Mouse (Mus musculus): ENCODE measurements around the gene Cdkl2.
A peak's percentile ranks its signal among the peaks of the same experiment; 100 is the strongest.

Cdkl2 gene

DNA sequence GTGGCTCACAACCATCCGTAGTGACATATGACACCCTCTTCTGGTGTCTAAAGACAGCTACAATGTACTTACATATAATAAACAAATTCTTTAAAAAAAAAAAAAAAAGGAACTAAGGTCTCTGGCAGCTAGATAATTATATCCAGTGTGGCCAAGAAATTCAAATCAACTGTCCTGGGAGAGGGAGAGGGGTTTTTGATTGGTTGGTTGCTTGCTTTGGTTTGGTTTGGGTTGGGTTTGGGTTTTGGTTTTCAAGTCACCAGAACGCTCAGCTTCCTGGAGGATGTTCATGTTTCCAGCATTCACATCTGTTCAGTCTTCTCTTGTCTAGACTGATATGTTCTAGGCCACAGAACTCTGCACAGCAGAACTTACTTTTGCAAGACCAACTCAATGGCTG is 50.6 kb downstream of the Cdkl2 start:
- no peak for DNase-seq (ENCODE audit: extremely low spot score)

DNA sequence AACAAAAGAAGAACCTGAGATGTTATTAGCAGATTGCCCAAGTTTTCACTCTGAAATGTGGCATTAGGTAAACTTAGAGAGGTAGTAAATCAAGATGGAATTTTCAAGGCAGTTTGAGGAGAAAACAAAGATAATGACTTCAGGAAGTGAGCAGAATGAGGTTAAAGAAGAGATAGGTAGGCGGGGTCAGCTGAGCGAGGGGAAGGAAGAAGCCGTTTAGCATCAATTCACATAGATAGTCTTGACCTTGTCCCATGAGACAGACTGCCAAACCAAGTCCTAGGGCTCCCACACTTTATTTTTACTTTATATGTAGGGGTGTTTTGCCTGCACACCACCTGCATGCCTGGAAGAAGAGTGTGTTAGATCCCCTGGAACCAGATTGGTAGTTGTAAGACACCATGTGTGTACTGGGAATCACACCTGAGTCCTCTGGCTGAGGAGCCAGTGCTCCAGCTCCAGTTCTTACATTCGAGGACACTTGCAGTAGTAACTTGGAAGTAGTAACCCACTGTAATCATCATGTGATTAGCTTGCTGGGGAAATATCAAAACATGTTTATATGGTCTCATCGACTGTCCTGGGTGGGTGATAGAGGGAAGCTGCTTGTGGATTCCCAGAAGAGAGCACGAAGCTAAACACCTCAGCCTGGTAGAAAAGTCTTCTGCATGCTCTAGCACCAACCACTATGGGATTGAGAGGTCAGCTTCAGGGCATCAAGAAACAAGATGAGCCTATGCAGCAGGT is 52.3 kb downstream of the Cdkl2 start:
- no peak for DNase-seq (ENCODE audit: extremely low spot score)

DNA sequence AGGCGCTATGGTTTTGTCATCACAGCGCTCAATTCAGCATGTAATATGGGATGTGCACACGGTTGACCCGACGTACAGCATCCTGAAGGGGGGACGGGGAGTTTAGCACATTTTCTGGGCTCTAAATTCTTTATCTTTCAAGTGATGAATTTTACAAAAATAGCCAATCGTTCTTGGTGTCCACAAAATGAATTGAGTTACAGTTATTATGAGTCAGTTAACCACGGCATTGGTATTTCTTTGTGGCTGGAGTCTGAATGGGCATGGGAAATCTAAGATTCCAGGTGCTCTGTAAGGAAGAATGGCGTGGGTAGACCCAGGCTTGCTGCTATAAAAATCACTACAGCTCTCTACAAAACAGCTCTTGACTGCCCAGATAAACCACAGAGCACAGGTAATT is 54.4 kb downstream of the Cdkl2 start:
- no peak for DNase-seq (ENCODE audit: extremely low spot score)

DNA sequence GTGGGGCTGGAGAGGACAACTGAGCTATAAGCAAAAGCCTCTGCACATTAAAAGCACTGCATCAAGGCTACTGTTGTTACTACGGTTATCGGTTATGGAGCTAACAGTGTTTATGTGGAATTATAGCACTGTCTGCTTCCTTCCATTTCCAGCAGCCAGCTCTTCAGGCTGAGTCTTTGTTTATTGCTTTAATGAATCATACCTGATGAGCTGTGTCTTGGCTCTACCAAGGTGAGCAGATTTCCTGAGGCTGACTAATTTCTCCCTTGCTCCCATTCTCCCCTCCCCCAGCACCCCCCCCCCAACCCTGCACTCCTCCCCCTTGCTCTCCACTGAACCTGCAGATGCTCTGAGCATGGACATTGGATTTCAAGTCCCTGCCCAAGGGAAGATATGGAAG is 55.9 kb downstream of the Cdkl2 start:
- DNase-seq (ENCODE audit: extremely low spot score) = no peak

DNA sequence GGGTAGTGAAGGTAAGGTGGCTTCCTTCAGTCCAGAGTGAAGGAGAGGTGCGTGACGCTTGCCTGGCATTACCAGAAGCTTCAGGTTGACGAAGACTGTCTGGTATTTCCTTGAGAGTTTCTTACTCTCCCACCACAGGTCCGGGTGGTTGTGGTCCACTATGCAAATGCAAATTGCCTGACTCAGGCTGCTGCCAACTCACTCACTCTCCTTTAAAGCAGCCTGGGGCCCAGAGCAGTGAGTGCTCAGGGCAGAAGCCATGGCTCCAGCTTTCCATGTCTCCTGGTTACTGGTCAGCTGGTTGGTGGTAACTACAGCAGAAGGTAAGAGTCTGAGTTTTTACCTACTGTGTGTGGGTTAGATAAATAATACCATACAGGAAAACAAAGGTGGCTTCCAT is 56.4 kb downstream of the Cdkl2 start, which contains the start of gene Odaph:
Gene Odaph, plus strand, starts transcription at position 240 of the 400 bp plus-strand sequence.
- no peak for DNase-seq (ENCODE audit: extremely low spot score)

DNA sequence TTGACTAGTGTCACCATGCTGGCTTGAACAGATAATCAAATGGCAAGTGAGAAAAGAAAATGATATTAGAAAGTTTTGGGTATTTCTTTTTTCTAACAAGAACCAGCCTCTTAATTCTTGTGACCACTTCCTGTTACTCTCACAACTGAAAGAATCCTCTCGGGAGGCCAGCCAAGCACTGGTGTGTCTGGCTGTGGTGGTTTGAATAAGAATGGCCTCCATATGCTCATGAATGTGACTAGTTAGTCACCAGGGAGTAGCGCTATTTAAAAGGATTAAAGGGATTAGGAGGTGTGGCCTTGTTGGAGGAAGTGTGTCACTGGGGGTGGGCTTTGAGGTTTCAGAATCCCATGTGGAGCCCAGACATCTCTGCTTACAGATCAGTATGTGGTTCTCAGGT is 58.0 kb downstream of the Cdkl2 start:
- DNase-seq (ENCODE audit: extremely low spot score) = no peak

DNA sequence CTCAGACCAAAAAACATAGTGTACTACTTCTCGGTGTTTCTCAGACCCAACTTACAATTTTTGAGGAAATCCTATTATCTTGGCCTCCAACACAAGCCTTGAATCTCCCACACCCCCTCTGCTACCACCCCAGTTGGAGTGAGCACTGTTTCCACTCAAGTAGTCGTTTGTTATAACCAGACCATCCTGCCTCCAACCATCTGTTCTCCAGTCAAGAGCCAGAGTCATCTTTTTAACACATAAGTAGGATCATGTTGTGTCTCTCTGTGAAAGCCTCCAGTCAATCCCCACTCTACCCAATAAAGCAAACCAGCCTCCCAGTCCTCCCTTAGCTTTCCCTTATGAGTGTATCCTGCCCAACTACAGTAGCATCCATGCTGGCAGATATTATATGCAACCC is 60.2 kb downstream of the Cdkl2 start:
- no peak for DNase-seq (ENCODE audit: extremely low spot score)

DNA sequence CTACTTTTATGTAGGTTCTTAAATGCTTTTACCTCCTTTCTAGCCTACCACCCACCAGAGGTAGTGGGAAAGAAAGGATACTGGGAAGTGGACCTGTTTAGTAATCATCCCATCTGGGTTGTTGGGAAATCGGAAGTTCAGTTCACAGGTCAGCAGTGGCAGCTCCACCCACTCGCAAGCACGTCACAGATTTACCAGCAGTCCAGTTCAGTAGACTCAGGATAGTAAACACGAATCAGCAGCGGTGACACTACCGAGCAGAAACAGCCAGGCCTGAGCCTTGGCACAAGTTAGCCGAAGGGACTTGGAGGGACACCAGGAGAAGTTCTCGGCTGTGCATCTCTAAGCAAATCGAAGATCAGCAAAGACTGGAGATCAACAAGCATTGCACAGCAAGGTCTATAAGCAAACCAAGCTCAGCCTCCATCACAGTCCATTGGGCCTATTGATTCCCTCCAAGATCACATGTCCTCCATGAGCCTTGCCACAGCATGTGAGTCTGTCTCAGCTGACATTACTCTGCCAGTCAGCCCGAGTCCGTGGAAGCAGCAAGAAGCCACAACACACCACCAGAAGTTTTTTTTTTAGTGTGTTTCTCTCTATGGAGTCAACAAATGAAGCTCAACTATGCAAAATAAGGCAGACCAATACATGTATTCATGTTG is 62.4 kb downstream of the Cdkl2 start:
- DNase-seq (ENCODE audit: extremely low spot score) = no peak

DNA sequence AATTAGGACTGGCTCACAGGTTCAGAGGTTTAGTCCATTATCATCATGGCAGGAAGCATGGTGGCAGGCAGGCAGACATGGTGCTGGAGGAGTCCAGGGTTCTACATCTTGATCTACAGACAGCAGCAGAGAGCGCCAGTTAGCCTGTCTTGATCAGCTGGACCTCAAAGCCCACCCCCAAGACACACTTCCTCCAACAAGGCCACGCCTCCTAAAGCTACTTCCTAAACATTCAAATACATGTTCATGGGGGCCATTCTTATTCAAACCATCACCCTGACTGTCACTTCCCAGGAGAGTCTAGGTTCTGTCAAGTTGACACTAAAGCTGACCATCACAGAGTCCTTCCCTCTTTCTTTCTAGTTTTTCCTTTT is 66.3 kb downstream of the Cdkl2 start:
- DNase-seq (ENCODE audit: extremely low spot score) = no peak

DNA sequence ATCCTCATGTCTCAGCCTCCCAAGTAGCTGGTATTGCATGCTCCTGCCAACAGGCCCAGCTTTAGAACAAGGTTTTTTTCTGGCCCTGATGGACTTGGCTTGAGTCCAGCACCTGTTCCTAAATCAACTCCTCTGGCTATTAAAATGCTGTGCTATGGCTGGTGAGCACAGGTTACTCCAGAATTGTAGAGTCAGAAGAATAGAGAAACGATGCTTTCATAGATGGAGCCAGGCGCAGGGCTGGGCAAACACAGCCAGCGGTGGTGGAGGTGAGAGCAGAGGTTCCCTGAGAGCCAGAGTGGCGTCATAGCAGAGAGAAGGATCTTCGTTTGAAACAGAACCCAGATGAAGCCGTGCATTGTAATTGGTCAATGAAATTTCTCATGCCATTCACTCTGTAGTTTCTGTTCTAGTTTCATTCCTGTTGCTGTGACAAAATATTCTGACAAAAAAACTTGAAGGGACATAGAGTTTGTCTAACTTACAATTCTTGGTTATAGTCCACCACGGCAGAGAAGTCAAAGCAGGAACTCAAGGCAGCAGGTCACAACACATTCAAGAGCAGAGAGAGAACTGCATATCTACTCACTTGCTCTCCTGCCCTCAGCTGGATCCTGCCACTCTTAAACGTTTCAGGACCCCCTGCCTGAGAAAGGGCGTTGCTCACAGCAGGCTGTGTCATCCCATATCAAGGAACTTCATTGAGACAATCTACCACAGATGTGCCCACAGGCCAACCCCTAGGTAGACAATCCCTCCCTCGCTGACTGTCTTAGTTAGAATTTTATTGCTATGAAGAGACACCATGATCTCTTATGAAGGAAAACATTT is 66.9 kb downstream of the Cdkl2 start:
- no peak for DNase-seq (ENCODE audit: extremely low spot score)

DNA sequence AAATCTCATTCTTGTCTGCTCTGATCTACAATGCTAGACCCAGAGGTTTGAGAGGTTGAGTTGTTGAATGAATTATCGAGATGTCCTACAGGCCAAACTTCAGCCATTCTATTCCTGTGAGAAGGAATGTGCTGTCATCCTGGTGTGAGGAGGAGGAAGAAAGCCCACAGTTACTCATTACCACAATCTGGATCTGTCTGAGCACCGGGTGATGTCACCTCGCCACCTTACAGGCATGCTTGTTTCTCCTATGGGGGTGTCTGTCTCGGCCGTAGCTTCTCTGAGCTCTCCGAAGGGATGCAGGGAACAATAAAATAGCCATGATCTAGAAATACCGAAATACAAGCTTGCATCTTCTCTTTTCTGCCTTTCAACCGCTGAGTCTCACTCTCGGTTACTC is 67.9 kb downstream of the Cdkl2 start:
- DNase-seq (ENCODE audit: extremely low spot score) = no peak

DNA sequence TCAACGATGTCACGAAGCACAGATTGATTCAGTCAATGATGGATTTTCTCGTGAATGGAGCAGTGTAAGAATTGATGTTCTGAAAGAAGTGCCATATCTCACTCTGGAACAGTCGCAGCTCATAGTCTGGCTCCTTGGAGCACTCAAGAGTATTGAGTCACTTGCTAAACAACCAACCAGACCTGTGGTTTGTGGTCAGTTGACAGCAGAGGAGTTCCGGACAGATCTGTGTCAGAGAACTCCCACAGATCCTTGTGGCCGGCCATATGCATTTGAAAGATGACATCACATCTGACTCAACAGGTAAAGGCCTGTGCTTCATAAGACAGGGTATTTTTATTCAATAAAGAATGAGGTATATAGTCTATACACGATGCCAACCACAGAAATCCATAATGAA is 69.7 kb downstream of the Cdkl2 start:
- DNase-seq (ENCODE audit: extremely low spot score) = no peak

DNA sequence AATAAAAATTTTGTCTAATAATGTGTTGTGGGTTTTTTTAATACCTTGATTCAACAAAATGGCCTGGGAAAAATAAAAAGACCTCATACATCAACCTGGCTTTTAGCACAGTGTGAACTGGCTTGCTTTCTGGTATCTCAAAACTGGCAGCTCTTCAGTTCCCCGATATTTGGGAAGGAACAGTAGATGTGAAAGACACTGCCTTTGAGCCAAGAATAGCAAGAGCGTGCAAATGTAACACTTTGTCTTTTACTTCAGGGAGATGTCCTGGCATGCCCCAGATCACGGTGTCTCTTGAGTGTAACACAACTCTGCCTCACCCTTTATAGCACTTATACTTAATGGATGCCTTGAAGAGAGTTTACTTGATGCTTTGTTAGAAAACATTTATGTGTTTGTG is 71.6 kb downstream of the Cdkl2 start:
- no peak for DNase-seq (ENCODE audit: extremely low spot score)

DNA sequence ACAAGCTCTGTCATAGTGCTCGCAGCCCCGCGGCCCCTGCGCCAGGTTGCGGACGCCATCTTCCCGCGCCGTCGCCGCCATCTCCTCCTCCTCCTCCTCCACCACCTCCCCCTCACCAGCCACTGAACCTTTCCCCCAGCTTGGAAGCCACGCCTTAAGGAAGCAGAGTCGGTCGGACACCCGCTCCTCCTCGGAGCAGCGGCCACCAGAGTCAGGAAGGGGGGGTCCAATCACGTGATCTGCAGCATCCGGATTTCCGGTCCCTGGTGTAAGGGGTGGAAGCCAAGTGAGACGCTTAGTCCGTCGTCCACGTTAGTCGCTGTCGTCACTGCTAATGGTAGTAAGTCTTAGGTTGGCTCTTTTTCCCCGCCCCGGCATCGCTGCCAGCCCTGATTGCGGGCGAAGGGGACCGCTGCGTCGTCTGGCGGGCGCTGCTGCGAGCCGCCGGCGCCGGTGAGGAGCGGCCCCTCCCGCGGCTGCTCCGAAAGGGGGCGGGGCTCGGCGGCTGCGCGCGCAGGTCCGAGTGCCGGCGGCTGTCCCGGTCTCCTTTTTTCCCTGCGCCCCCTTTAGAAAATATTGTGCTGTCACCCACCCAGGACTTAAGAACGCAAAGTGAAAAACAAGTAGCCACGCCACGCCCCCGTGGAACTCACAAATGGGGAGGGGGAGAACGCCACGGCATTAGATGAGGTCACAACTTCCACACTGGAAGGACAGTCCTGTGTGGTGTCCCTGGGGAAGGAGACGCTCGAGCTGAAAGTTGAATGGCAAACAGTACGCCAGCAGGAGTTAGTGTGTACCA is 80.8 kb downstream of the Cdkl2 start, which contains the start of gene Rchy1:
Gene Rchy1, minus strand, starts transcription at position 430 of the 802 bp plus-strand sequence.
- DNase-seq (ENCODE audit: extremely low spot score) = peak; percentile 96

DNA sequence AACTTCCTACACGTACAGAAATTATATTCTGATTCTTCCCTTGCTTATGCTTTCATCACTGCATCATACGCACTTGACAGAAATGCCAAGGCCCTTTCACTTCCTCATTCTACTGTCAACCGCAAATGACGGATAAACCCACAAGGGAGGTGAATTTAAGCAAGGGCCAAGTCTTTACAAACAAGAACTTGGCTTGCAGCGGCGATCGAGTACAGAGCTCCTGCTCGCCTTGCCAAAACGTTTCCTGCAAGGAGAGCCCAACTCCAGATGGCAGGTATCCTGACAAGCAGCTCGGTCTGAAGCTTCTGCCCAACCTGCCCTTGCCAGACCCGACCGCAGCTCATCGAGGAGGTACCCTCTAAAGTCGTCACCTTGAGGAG is 81.4 kb downstream of the Cdkl2 start:
- DNase-seq (ENCODE audit: extremely low spot score) = no peak

DNA sequence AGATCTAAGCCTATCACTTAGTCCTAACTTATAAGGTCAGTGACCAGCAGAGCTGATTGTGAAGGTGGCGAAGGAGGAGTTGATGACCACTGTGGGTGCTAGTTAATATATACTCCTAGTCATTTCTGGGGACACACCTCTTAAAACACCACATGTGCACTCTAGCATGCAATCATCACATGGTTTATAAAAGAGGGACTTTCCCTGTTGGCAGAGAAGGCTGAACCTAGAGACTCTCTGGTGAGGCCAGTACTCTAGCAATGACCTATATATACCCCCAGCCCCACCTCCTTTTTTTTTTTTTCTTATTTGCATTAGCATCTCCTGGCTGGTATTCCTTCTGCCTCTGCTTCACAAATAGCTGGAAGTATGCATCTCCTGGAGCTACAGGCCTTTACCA is 82.3 kb downstream of the Cdkl2 start:
- DNase-seq (ENCODE audit: extremely low spot score) = no peak

DNA sequence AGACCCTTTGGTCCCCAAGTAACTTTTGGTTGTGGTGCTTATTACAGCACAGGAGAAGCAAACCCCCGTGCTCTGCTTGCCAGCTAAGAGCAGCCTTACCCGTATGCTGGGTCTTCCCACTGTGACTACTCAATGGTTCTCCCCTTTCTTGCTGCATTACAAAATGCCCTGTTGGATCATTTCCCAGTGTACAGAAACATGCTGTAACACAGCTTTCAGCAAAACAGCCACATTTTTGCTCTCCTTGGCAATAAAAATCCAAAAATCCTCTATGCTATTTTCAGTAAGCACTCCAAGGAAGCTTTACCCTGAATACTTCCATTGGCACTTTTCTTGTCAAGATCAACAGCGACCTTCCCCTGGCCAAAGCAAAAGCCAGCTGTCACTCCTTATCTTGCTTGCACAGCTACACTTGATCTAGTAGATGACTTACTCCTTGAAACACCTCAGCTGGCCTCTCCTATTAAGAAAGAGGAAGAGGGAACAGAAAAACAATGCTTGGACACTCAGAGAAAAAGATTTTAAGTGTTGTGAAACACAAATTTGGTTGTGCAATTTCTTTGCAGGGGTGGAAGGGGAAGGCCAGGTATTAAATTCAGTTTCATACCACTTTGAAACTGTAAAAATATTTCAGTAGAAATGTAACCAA is 83.0 kb downstream of the Cdkl2 start:
- no peak for DNase-seq (ENCODE audit: extremely low spot score)

DNA sequence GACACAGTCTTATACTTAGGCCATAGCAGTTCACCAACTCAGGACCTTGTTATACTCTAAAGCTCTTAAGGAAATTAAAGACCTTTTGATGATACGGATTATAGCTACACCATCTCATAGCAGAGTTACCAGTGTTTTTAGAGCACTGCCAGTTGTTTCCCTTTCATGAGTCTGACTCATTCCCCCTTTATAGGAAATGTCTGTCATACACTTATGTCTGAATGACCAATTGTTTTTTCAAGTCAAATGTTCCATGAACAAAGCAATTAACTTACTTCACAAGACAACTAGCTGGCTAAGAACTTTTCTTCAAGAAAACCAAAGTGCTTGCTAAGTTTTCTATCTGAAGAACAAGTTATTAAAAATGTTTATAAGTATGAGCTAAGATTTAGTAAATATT is 83.7 kb downstream of the Cdkl2 start:
- no peak for DNase-seq (ENCODE audit: extremely low spot score)

DNA sequence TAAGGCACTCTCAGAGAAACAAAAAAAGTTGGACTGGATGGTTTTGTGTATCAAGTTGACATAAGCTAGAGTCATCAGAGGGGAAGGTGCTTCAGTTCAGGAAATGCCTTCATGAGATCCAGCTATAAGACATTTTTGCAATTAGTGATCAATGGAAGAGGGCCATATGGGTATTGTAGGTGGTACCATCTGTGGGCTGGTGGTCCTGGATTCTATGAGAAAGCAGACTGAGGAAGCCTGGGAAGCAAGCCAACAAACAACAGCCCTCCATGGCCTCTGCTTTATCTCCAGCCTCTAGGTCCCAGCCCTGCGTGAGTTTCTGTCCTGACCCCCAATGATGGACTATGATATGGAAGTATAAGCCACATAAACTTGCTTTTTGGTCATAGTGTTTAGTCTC is 84.6 kb downstream of the Cdkl2 start:
- no peak for DNase-seq (ENCODE audit: extremely low spot score)

DNA sequence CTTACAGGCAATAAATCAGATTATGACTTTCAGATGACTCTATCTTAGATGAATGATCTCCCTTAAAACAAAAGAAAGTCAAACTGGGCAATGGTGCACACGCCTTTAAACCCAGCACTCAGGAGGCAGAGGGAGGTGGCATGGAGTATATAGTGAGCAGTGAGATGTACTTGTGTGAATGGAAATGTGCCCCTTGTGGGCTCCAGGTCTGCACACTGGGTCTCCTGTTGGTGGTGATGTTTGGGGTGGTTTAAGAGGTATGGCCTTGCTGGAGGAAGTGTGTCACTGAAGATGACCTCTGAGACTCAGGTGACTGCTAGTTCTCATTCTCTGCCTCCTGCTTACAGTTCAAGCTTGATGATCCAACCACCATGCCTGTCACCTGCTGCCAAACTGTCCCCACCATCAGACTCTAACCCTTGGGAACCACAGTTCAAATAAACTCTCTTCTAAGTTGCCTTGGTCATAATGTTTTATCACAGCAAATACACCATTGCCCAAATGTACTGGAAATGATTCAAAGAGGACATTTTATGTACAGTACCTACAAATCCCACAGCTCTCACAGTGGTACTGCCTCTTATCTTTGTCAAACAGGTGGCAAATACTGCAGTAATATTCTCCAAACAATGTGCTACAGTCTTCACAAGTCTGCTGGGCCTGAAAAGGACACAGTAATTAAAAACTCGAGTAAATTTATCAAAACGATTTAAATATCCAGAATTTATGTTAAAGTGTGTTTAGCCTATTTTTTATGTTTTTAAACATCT is 86.5 kb downstream of the Cdkl2 start:
- DNase-seq (ENCODE audit: extremely low spot score) = no peak
